Mouse (Mus musculus): Measurements from ENCODE around the gene Fut2. TPM values are rescaled to one million over a fixed set of nuclear protein-coding genes. Genes with fewer than 3 reads are reported as not detected.

The Fut2 gene
- polyA plus RNA-seq, 1 experiment from 2014 or later = not detected

- DNase-seq (ENCODE audit: low spot score) = no peak
- H3K4me3 ChIP-seq (ENCODE audit: low read depth, low read length) = 0 out of 2 replicates have a peak overlapping the region, but pooled peaks have one; percentile 17
Measured at GRCm38 (mm10) chr7:45701072-45701471, 34.9 kb upstream of the Fut2 start.

GRCm38 (mm10) chr7:45700301-45701015, 34.3 kb upstream of the Fut2 start:
- Histone ChIP-seq H3K9me3 (replicated peaks; ENCODE audit: control insufficient read depth, low read length) (no peaks in the 10 kb centered on the region), H3K9ac (replicated peaks; ENCODE audit: low read length) (peak overlapping the region; percentile 51), H3K4me1 (ENCODE audit: control insufficient read depth, insufficient read depth, low read length) (peaks cover 7% of the 10 kb centered on the region), H3K27me3 (ENCODE audit: control insufficient read depth, insufficient read depth, low read length) (peaks cover 19% of the 10 kb centered on the region), H3K36me3 (replicated peaks; ENCODE audit: control insufficient read depth, insufficient read depth, low read depth, low read length) (no peaks in the 10 kb centered on the region), H3K27ac (replicated peaks; ENCODE audit: low read depth, low read length) (no peak overlapping the region), H3K4me3 (ENCODE audit: low read depth, low read length) (peak overlapping the region; percentile 31), H3K4me2 (ENCODE audit: low read depth, low read length) (peak overlapping the region; percentile 72)
- ATAC-seq (replicated peaks; ENCODE audit: insufficient number of reproducible peaks, low FRiP score, low TSS enrichment, low read depth) (no peak), DNase-seq (ENCODE audit: low spot score) (peak; percentile 90)
- WGBS = 1% methylated on average over 20 of the region's 20 CpGs

More at GRCm38 (mm10) chr7:45701072-45701471, 34.9 kb upstream of the Fut2 start:
- no peak for ATAC-seq (replicated peaks; ENCODE audit: insufficient number of reproducible peaks, low FRiP score, low TSS enrichment, low read depth)
- H3K4me2 ChIP-seq (ENCODE audit: low read depth, low read length) = peak overlapping the region; percentile 25
- no peaks in the 10 kb centered on the region for H3K9me3 ChIP-seq (replicated peaks; ENCODE audit: control insufficient read depth, low read length)
- no peaks in the 10 kb centered on the region for H3K36me3 ChIP-seq (replicated peaks; ENCODE audit: control insufficient read depth, insufficient read depth, low read depth, low read length)
- H3K4me1 ChIP-seq (ENCODE audit: control insufficient read depth, insufficient read depth, low read length) = peaks cover 7% of the 10 kb centered on the region
- H3K27ac ChIP-seq (replicated peaks; ENCODE audit: low read depth, low read length) = no peak overlapping the region
- WGBS = 31% methylated on average over 11 of the region's 11 CpGs
- H3K27me3 ChIP-seq (ENCODE audit: control insufficient read depth, insufficient read depth, low read length) = peaks cover 19% of the 10 kb centered on the region
- peak overlapping the region; percentile 41; the same call in 1 of the 2 replicates for H3K9ac ChIP-seq (replicated peaks; ENCODE audit: low read length)

- no peaks in the 10 kb centered on the region for H3K9me3 ChIP-seq (replicated peaks; ENCODE audit: control insufficient read depth, low read length)
- DNase-seq (ENCODE audit: low spot score) = no peak
- H3K36me3 ChIP-seq (replicated peaks; ENCODE audit: control insufficient read depth, insufficient read depth, low read depth, low read length) = no peaks in the 10 kb centered on the region
- H3K27ac ChIP-seq (replicated peaks; ENCODE audit: low read depth, low read length) = no peak within 1 kb of the TSS
- H3K4me1 ChIP-seq (ENCODE audit: control insufficient read depth, insufficient read depth, low read length) = peaks cover 7% of the 10 kb centered on the region
- H3K4me2 ChIP-seq (ENCODE audit: low read depth, low read length) = peak within 1 kb of the TSS; percentile 72
- H3K4me3 ChIP-seq (ENCODE audit: low read depth, low read length) = peak within 1 kb of the TSS; percentile 31
- WGBS = 1% methylated on average over 35 of the region's 36 CpGs
- H3K27me3 ChIP-seq (ENCODE audit: control insufficient read depth, insufficient read depth, low read length) = peaks cover 19% of the 10 kb centered on the region
- H3K9ac ChIP-seq (replicated peaks; ENCODE audit: low read length) = peak within 1 kb of the TSS; percentile 51
- no peak for ATAC-seq (replicated peaks; ENCODE audit: insufficient number of reproducible peaks, low FRiP score, low TSS enrichment, low read depth)
Measured at GRCm38 (mm10) chr7:45699523-45700141, 33.4 kb upstream of the Fut2 start, which contains the start of gene Car11. Car11 (plus strand) TSS chr7:45699843.

- Histone ChIP-seq H3K9me3 (replicated peaks; ENCODE audit: control insufficient read depth, low read length) (no peaks in the 10 kb centered on the region), H3K4me3 (ENCODE audit: low read depth, low read length) (no peak overlapping the region), H3K4me2 (ENCODE audit: low read depth, low read length) (no peak overlapping the region), H3K4me1 (ENCODE audit: control insufficient read depth, insufficient read depth, low read length) (peaks cover 3% of the 10 kb centered on the region; the same call in 1 of the 2 replicates), H3K27ac (replicated peaks; ENCODE audit: low read depth, low read length) (no peak overlapping the region), H3K36me3 (replicated peaks; ENCODE audit: control insufficient read depth, insufficient read depth, low read depth, low read length) (no peaks in the 10 kb centered on the region), H3K9ac (replicated peaks; ENCODE audit: low read length) (no peak overlapping the region), H3K27me3 (ENCODE audit: control insufficient read depth, insufficient read depth, low read length) (peaks cover 19% of the 10 kb centered on the region)
- ATAC-seq (replicated peaks; ENCODE audit: insufficient number of reproducible peaks, low FRiP score, low TSS enrichment, low read depth) (no peak), DNase-seq (ENCODE audit: low spot score) (no peak)
- WGBS = 85% methylated on average over 7 of the region's 7 CpGs
Measured at GRCm38 (mm10) chr7:45697894-45698293, 31.7 kb upstream of the Fut2 start.

GRCm38 (mm10) chr7:45695098-45695497, 28.9 kb upstream of the Fut2 start:
- DNase-seq (ENCODE audit: low spot score) = peak; percentile 68
- H3K27ac ChIP-seq (replicated peaks; ENCODE audit: low read depth, low read length) = 0 out of 2 replicates have a peak overlapping the region, but pooled peaks have one; percentile 49
- no peaks in the 10 kb centered on the region for H3K36me3 ChIP-seq (replicated peaks; ENCODE audit: control insufficient read depth, insufficient read depth, low read depth, low read length)
- H3K4me1 ChIP-seq (ENCODE audit: control insufficient read depth, insufficient read depth, low read length) = no peaks in the 10 kb centered on the region
- H3K4me3 ChIP-seq (ENCODE audit: low read depth, low read length) = no peak overlapping the region
- no peak overlapping the region; the same call in 1 of the 2 replicates for H3K4me2 ChIP-seq (ENCODE audit: low read depth, low read length)
- no peaks in the 10 kb centered on the region for H3K9me3 ChIP-seq (replicated peaks; ENCODE audit: control insufficient read depth, low read length)
- ATAC-seq (replicated peaks; ENCODE audit: insufficient number of reproducible peaks, low FRiP score, low TSS enrichment, low read depth) = peak; percentile 30; the same call in 1 of the 2 replicates
- WGBS = 21% methylated on average over 6 of the region's 6 CpGs
- H3K27me3 ChIP-seq (ENCODE audit: control insufficient read depth, insufficient read depth, low read length) = peaks cover 14% of the 10 kb centered on the region
- H3K9ac ChIP-seq (replicated peaks; ENCODE audit: low read length) = no peak overlapping the region

- H3K4me3 ChIP-seq (ENCODE audit: low read depth, low read length) = no peak within 1 kb of the TSS
- WGBS = 83% methylated on average over 50 of the region's 50 CpGs
- peak within 1 kb of the TSS; percentile 49; the same call in 1 of the 2 replicates for H3K27ac ChIP-seq (replicated peaks; ENCODE audit: low read depth, low read length)
- no peaks in the 10 kb centered on the region for H3K9me3 ChIP-seq (replicated peaks; ENCODE audit: control insufficient read depth, low read length)
- peaks cover 7% of the 10 kb centered on the region for H3K27me3 ChIP-seq (ENCODE audit: control insufficient read depth, insufficient read depth, low read length)
- H3K36me3 ChIP-seq (replicated peaks; ENCODE audit: control insufficient read depth, insufficient read depth, low read depth, low read length) = no peaks in the 10 kb centered on the region
- no peak within 1 kb of the TSS for H3K9ac ChIP-seq (replicated peaks; ENCODE audit: low read length)
- DNase-seq (ENCODE audit: low spot score) = no peak
- no peak for ATAC-seq (replicated peaks; ENCODE audit: insufficient number of reproducible peaks, low FRiP score, low TSS enrichment, low read depth)
- H3K4me1 ChIP-seq (ENCODE audit: control insufficient read depth, insufficient read depth, low read length) = no peaks in the 10 kb centered on the region
- no peak within 1 kb of the TSS; the same call in 1 of the 2 replicates for H3K4me2 ChIP-seq (ENCODE audit: low read depth, low read length)
Measured at GRCm38 (mm10) chr7:45693921-45694591, 27.9 kb upstream of the Fut2 start, which contains the start of gene Sec1. Sec1 (minus strand) TSS chr7:45694402.

GRCm38 (mm10) chr7:45692364-45692763, 26.2 kb upstream of the Fut2 start:
- no peaks in the 10 kb centered on the region for H3K9me3 ChIP-seq (replicated peaks; ENCODE audit: control insufficient read depth, low read length)
- WGBS = 69% methylated on average over 2 of the region's 2 CpGs
- DNase-seq (ENCODE audit: low spot score) = no peak
- H3K9ac ChIP-seq (replicated peaks; ENCODE audit: low read length) = no peak overlapping the region
- no peaks in the 10 kb centered on the region for H3K36me3 ChIP-seq (replicated peaks; ENCODE audit: control insufficient read depth, insufficient read depth, low read depth, low read length)
- H3K27me3 ChIP-seq (ENCODE audit: control insufficient read depth, insufficient read depth, low read length) = no peaks in the 10 kb centered on the region
- no peak for ATAC-seq (replicated peaks; ENCODE audit: insufficient number of reproducible peaks, low FRiP score, low TSS enrichment, low read depth)
- H3K4me1 ChIP-seq (ENCODE audit: control insufficient read depth, insufficient read depth, low read length) = no peaks in the 10 kb centered on the region
- no peak overlapping the region for H3K27ac ChIP-seq (replicated peaks; ENCODE audit: low read depth, low read length)
- no peak overlapping the region for H3K4me3 ChIP-seq (ENCODE audit: low read depth, low read length)
- no peak overlapping the region for H3K4me2 ChIP-seq (ENCODE audit: low read depth, low read length)

All from embryonic facial prominence, embryonic 11.5 days (tissue).